Mouse (Mus musculus) hindbrain, embryonic 12.5 days (tissue): ENCODE results near the gene Mrps23. TPM values are rescaled to one million over a fixed set of nuclear protein-coding genes. Genes with fewer than 3 reads are reported as not detected.

Experiments
- ATAC-seq: fragments of 200-750 bp; cut with Nextera tagmentation; 2 replicates; pipeline ENCODE4 v1.8.0; 2017; ENCODE audit warnings: moderate TSS enrichment; ENCODE audit not compliant: low FRiP score
- H3K27ac ChIP-seq: fragments of 300-500 bp; sonication (generic); 2 replicates; pipeline ENCODE4 v1.5.1; 2016; ENCODE audit warnings: mild to moderate bottlenecking
- H3K27me3 ChIP-seq: fragments of 300-500 bp; sonication (generic); 2 replicates; pipeline ENCODE4 v1.6.1; 2016; ENCODE audit warnings: mild to moderate bottlenecking
- H3K36me3 ChIP-seq: fragments of 300-500 bp; sonication (generic); 2 replicates; pipeline ENCODE4 v1.6.1; 2016; ENCODE audit warnings: mild to moderate bottlenecking
- H3K4me1 ChIP-seq: fragments of 300-500 bp; sonication (generic); 2 replicates; pipeline ENCODE4 v1.6.1; 2016
- H3K4me2 ChIP-seq: fragments of 300-500 bp; sonication (generic); replicated peaks from 2 replicates; pipeline ENCODE4 v1.6.1; 2016; ENCODE audit warnings: mild to moderate bottlenecking
- H3K4me3 ChIP-seq: fragments of 300-500 bp; sonication (generic); 2 replicates; pipeline ENCODE4 v1.5.1; 2016; ENCODE audit warnings: mild to moderate bottlenecking
- H3K9ac ChIP-seq: fragments of 300-500 bp; sonication (generic); 2 replicates; pipeline ENCODE4 v1.6.1; 2016; ENCODE audit warnings: mild to moderate bottlenecking, moderate library complexity
- H3K9me3 ChIP-seq: fragments of 300-500 bp; sonication (generic); replicated peaks from 2 replicates; pipeline ENCODE4 v1.6.1; 2016; ENCODE audit warnings: mild to moderate bottlenecking
- WGBS: fragments of 180-500 bp; shearing (Covaris S2); methylation state at CpG from one replicate; pipeline ENCODE4 v1.1.7; 2016; 5-methylcytosine and 5-hydroxymethylcytosine counted together
- polyA plus RNA-seq: library from polyadenylated mRNA; unstranded; fragments of >200 nt; fragmentation: Nextera tagmentation; extraction: Ambion mirVana; gene quantifications from 2 replicates; pipeline ENCODE4 v1.2.1, GENCODE M21; 2016

Mrps23 gene
- polyA plus RNA-seq, 1 experiment from 2014 or later: 57.4 TPM

DNA sequence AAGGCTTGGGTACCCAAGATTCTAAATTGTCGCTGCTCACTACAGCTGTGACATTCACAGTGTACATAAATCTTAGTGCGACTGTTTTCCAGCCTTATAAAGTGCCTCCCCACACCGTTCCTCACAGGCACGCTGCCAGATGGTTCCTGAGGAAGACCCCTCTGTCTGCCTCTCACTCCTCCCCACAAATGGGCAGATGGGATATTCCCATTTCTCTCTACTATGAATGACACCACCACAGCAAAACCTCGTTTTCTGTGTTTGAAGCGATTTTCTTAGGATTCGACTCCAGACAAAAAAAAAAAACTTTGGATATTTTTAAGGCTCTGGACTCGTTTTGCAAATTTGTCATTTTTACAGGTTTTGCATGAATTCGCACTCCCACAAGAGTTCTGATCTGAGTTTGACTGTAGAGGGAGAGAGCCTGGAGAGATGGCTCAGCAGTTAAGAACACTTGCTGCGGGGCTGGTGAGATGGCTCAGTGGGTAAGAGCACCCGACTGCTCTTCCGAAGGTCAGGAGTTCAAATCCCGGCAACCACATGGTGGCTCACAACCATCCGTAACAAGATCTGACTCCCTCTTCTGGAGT is 41.5 kb downstream of the Mrps23 start:
- no peaks in the 10 kb centered on the region for H3K9me3 ChIP-seq
- H3K4me2 ChIP-seq: no peak overlapping the region
- H3K36me3 ChIP-seq: no peaks in the 10 kb centered on the region
- ATAC-seq: no peak
- 81% methylated on average over 14 of the region's 14 CpGs for WGBS
- H3K4me3 ChIP-seq: no peak overlapping the region
- no peak overlapping the region for H3K9ac ChIP-seq
- no peak overlapping the region for H3K27ac ChIP-seq
- no peaks in the 10 kb centered on the region for H3K27me3 ChIP-seq
- H3K4me1 ChIP-seq: peaks cover 33% of the 10 kb centered on the region

- peak overlapping the region; percentile 5; the same call in 1 of the 2 replicates for H3K4me2 ChIP-seq
- H3K36me3 ChIP-seq: no peaks in the 10 kb centered on the region
- ATAC-seq: no peak
- no peak overlapping the region for H3K4me3 ChIP-seq
- WGBS: 34% methylated on average over 5 of the region's 5 CpGs
- H3K4me1 ChIP-seq: peaks cover 44% of the 10 kb centered on the region
- H3K9me3 ChIP-seq: no peaks in the 10 kb centered on the region
- no peak overlapping the region for H3K9ac ChIP-seq
- H3K27ac ChIP-seq: peak overlapping the region; percentile 52; the same call in 1 of the 2 replicates
- H3K27me3 ChIP-seq: no peaks in the 10 kb centered on the region
These were observed 44.4 kb downstream of the Mrps23 start for GRCm38 (mm10) chr11:88248636-88249035.

DNA sequence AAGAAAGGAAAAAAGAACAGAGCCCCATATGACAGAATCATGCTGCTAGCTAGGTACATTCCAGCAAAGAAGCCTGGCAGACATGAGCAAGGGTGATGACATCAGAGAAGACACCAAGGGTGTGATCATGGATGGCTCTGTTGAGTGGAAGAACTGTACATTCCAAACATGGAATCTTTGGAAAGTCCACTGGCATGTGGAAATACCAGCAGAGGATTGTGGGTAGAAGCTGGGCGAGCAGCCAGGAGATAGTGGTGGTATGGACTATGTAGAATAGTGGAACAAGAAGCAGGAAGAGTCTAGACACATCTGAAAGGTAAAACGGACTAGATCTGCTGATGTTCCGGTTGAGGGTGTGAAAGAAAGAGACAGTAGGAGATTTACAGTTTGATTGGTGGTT is 46.4 kb downstream of the Mrps23 start:
- no peak overlapping the region for H3K9ac ChIP-seq
- WGBS: 91% methylated on average over 3 of the region's 3 CpGs
- no peak overlapping the region for H3K27ac ChIP-seq
- H3K4me1 ChIP-seq: peaks cover 52% of the 10 kb centered on the region
- ATAC-seq: no peak
- no peaks in the 10 kb centered on the region for H3K9me3 ChIP-seq
- no peaks in the 10 kb centered on the region for H3K36me3 ChIP-seq
- H3K4me3 ChIP-seq: no peak overlapping the region
- no peak overlapping the region for H3K4me2 ChIP-seq
- H3K27me3 ChIP-seq: no peaks in the 10 kb centered on the region

DNA sequence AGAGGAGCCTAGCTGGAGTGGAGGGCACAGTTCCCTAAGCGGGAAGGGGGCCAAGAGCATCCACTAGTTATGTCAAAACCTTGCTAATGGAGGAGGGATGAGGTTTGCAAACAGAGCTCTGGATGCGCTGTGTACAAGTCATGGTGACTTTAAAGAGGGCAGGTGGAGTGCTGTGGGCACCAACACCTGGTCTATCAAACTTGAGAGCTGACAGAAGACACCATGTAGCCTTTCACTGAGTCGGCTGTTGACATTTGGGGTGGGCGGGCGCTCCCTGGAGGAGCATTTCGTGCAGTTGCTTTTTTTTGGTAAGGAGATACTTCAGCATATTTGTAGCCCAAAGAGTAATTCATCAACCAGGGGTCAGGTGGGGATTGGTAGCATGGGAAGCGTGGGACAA is 47.1 kb downstream of the Mrps23 start:
- H3K4me1 ChIP-seq: peaks cover 52% of the 10 kb centered on the region
- no peak for ATAC-seq
- H3K9ac ChIP-seq: no peak overlapping the region
- H3K27me3 ChIP-seq: no peaks in the 10 kb centered on the region
- no peak overlapping the region for H3K4me2 ChIP-seq
- 68% methylated on average over 7 of the region's 7 CpGs for WGBS
- no peaks in the 10 kb centered on the region for H3K9me3 ChIP-seq
- no peak overlapping the region for H3K27ac ChIP-seq
- H3K4me3 ChIP-seq: no peak overlapping the region
- no peaks in the 10 kb centered on the region for H3K36me3 ChIP-seq

DNA sequence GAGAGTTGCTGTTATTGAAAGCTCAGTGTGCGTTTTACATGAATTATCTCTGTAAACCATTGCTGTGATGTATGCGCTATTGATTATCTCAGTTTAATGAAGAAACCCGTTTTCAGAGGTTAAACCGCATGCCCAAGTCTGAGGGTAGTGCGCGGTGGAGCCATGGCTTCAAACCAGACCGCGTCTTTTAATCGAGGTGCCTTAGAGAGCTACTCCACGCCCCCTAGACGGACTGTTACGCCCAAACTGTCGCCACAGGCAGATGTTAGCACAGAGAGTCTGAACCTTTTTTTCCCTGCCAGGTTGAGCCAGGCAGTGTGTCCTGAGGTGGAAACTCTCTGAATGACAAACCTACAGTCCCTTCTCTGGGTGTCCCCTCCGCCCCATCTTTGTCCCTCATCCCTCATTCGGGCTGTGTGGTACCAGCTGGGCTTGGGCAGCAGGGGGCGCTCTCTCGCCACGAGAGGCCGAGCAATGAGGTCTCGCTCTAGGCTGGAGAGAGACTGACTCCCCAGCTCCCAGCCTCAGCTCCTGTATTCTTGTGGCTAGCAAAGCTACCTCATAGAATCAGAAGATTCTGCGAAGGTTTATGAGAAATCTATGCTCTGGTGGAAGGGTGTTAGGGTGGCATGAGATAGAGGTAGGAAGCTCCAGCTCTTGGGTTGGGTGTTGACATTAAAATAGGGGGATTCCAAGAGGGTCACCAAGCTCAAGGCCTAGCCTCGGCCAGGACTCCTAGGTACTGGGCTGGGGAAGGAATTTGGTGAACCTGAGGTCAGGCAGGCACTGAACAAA is 48.0 kb downstream of the Mrps23 start:
- no peak overlapping the region for H3K4me3 ChIP-seq
- WGBS: 11% methylated on average over 22 of the region's 22 CpGs
- H3K9ac ChIP-seq: no peak overlapping the region
- ATAC-seq: peak; percentile 80
- peak overlapping the region; percentile 92 for H3K27ac ChIP-seq
- H3K9me3 ChIP-seq: no peaks in the 10 kb centered on the region
- peak overlapping the region; percentile 40 for H3K4me2 ChIP-seq
- peaks cover 52% of the 10 kb centered on the region for H3K4me1 ChIP-seq
- H3K36me3 ChIP-seq: no peaks in the 10 kb centered on the region
- H3K27me3 ChIP-seq: no peaks in the 10 kb centered on the region

DNA sequence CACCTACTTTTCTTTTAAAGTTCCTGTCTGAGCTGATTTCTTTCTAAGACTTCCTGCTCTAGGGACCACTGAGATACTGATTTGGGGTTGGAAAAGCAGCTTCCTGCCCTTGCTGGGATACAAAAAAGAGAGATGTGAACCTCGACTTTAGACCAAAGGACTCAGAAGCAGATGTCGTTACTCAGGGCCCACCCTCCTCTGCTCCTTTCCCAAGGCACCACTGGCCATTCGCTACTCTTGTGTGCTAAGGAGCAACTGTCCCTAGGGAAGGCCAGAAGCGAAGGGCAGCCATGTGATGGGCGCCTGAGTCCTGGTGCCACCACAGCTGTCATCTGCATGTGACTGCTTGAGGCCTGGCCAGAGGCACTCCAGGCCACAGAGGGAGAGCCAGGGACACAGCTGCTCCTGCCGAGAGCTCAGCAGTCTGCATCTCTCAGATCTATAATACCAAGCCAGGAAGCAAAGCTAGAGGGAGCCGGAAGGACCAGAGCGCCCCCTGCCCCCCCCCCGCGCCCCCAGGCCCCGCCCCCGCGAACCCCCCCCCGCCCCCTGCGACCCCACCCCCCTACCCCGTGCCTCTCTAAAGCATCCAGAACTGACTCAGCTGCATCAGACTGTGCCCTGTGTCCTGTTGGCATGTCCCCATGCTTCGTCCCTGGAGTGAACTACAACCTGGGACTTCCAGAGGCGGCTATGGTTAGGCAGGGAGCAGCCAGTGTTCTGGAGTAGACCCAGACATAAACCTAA is 48.8 kb downstream of the Mrps23 start:
- ATAC-seq: peak; percentile 73
- no peaks in the 10 kb centered on the region for H3K27me3 ChIP-seq
- H3K9me3 ChIP-seq: no peaks in the 10 kb centered on the region
- peak overlapping the region; percentile 92 for H3K27ac ChIP-seq
- H3K4me1 ChIP-seq: peaks cover 52% of the 10 kb centered on the region
- H3K4me3 ChIP-seq: no peak overlapping the region
- peak overlapping the region; percentile 40; the same call in 1 of the 2 replicates for H3K4me2 ChIP-seq
- no peaks in the 10 kb centered on the region for H3K36me3 ChIP-seq
- H3K9ac ChIP-seq: peak overlapping the region; percentile 41; the same call in 1 of the 2 replicates
- 11% methylated on average over 11 of the region's 18 CpGs for WGBS

- H3K27me3 ChIP-seq: no peaks in the 10 kb centered on the region
- H3K36me3 ChIP-seq: no peaks in the 10 kb centered on the region
- 0 out of 2 replicates have a peak overlapping the region, but pooled peaks have one; percentile 8 for H3K4me3 ChIP-seq
- H3K4me1 ChIP-seq: peaks cover 46% of the 10 kb centered on the region
- ATAC-seq: peak; percentile 33
- H3K27ac ChIP-seq: peak overlapping the region; percentile 92
- WGBS: 17% methylated on average over 7 of the region's 7 CpGs
- peak overlapping the region; percentile 39; the same call in 1 of the 2 replicates for H3K9ac ChIP-seq
- H3K9me3 ChIP-seq: no peaks in the 10 kb centered on the region
- peak overlapping the region; percentile 30 for H3K4me2 ChIP-seq
These were observed 49.5 kb downstream of the Mrps23 start for GRCm38 (mm10) chr11:88253514-88254167.

- ATAC-seq: no peak
- Histone ChIP-seq H3K4me2 (no peak overlapping the region), H3K4me3 (no peak overlapping the region), H3K4me1 (peaks cover 37% of the 10 kb centered on the region), H3K27me3 (no peaks in the 10 kb centered on the region), H3K36me3 (no peaks in the 10 kb centered on the region), H3K9ac (no peak overlapping the region), H3K27ac (no peak overlapping the region), H3K9me3 (0 out of 2 replicates have a peak, but pooled peaks cover 6% of the 10 kb centered on the region)
- WGBS: 87% methylated on average over 4 of the region's 4 CpGs
These were observed 53.5 kb downstream of the Mrps23 start for GRCm38 (mm10) chr11:88257700-88258099.

DNA sequence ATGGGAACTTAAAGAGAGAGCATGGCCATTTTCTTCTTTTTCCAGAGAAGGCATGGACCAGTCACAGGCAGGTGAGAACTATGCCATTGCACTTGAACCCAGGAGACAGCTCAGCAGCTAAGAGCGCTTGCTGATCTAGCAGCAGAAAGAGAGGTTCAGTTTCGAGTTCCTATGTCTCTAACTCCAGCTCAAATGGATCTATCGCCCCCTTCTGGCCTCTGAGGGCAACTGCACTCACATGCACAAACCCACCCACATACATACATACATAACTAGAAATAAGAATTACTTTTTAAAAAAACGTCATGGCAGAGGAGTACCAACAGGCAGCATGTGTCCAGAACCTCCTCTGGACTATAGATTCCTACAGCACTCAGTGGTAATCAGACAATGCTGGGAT is 54.0 kb downstream of the Mrps23 start:
- Histone ChIP-seq H3K36me3 (no peaks in the 10 kb centered on the region), H3K4me2 (no peak overlapping the region), H3K27me3 (no peaks in the 10 kb centered on the region), H3K4me3 (no peak overlapping the region), H3K9me3 (0 out of 2 replicates have a peak, but pooled peaks cover 6% of the 10 kb centered on the region), H3K27ac (no peak overlapping the region), H3K9ac (no peak overlapping the region), H3K4me1 (peaks cover 32% of the 10 kb centered on the region)
- 84% methylated on average over 4 of the region's 4 CpGs for WGBS
- no peak for ATAC-seq

- H3K4me3 ChIP-seq: no peak overlapping the region
- no peaks in the 10 kb centered on the region for H3K36me3 ChIP-seq
- no peak overlapping the region for H3K9ac ChIP-seq
- peaks cover 24% of the 10 kb centered on the region for H3K4me1 ChIP-seq
- no peak overlapping the region for H3K4me2 ChIP-seq
- ATAC-seq: no peak
- 0 out of 2 replicates have a peak, but pooled peaks cover 6% of the 10 kb centered on the region for H3K9me3 ChIP-seq
- H3K27ac ChIP-seq: 0 out of 2 replicates have a peak overlapping the region, but pooled peaks have one; percentile 12
- 50% methylated on average over 7 of the region's 7 CpGs for WGBS
- H3K27me3 ChIP-seq: no peaks in the 10 kb centered on the region
These were observed 56.3 kb downstream of the Mrps23 start for GRCm38 (mm10) chr11:88260463-88260862.
